Mouse (Mus musculus): ENCODE results near the gene Itprip. TPM values are rescaled to one million over a fixed set of nuclear protein-coding genes. Genes with fewer than 3 reads are reported as not detected.
A peak's percentile ranks its signal among the peaks of the same experiment; 100 is the strongest.

The Itprip gene
- polyA plus RNA-seq, 1 experiment from 2014 or later = 15.8 TPM

- no peak overlapping the region for H3K4me3 ChIP-seq (ENCODE audit: control insufficient read depth in 1 of 2, insufficient read depth in 1 of 2, low read depth in 1 of 2, low read length in 2 of 2)
- no peak overlapping the region for H3K9ac ChIP-seq (ENCODE audit: low read length)
- no peaks in the 10 kb centered on the region for H3K27me3 ChIP-seq (ENCODE audit: control insufficient read depth, insufficient read depth, low read length)
- H3K36me3 ChIP-seq (ENCODE audit: control insufficient read depth, insufficient read depth, low read length) = peaks cover 51% of the 10 kb centered on the region
- 78% methylated on average over 3 of the region's 3 CpGs for WGBS
- no peaks in the 10 kb centered on the region for H3K4me1 ChIP-seq (ENCODE audit: control insufficient read depth in 2 of 2, insufficient read depth in 2 of 2, low read length in 2 of 2)
- H3K9me3 ChIP-seq (ENCODE audit: control insufficient read depth, low read length) = no peaks in the 10 kb centered on the region
- ATAC-seq (ENCODE audit: insufficient number of reproducible peaks, insufficient read depth, low FRiP score, low read depth) = no peak
- H3K4me2 ChIP-seq (ENCODE audit: low read length) = no peak overlapping the region
- no peak overlapping the region for H3K27ac ChIP-seq (replicated peaks in 1 of 2; ENCODE audit: control insufficient read depth in 1 of 2, insufficient read depth in 1 of 2, low read depth in 2 of 2, low read length in 2 of 2)
These were observed 56.5 kb downstream of the Itprip start for GRCm38 (mm10) chr19:47862581-47862980.

- H3K9me3 ChIP-seq (ENCODE audit: control insufficient read depth, low read length) = no peaks in the 10 kb centered on the region
- no peak overlapping the region for H3K4me3 ChIP-seq (ENCODE audit: control insufficient read depth in 1 of 2, insufficient read depth in 1 of 2, low read depth in 1 of 2, low read length in 2 of 2)
- H3K9ac ChIP-seq (ENCODE audit: low read length) = no peak overlapping the region
- peaks cover 51% of the 10 kb centered on the region for H3K36me3 ChIP-seq (ENCODE audit: control insufficient read depth, insufficient read depth, low read length)
- no peak overlapping the region for H3K4me2 ChIP-seq (ENCODE audit: low read length)
- peaks cover 0 to 5% of the 10 kb centered on the region in 2 experiments; a peak in 3 of 4 replicates for H3K4me1 ChIP-seq (ENCODE audit: control insufficient read depth in 2 of 2, insufficient read depth in 2 of 2, low read length in 2 of 2)
- no peak overlapping the region for H3K27ac ChIP-seq (replicated peaks in 1 of 2; ENCODE audit: control insufficient read depth in 1 of 2, insufficient read depth in 1 of 2, low read depth in 2 of 2, low read length in 2 of 2)
- 86% methylated on average over 8 of the region's 8 CpGs for WGBS
- ATAC-seq (ENCODE audit: insufficient number of reproducible peaks, insufficient read depth, low FRiP score, low read depth) = no peak
- no peaks in the 10 kb centered on the region for H3K27me3 ChIP-seq (ENCODE audit: control insufficient read depth, insufficient read depth, low read length)
These were observed 59.9 kb downstream of the Itprip start for GRCm38 (mm10) chr19:47859180-47859579.

GRCm38 (mm10) chr19:47857957-47858942, 60.8 kb downstream of the Itprip start:
- Histone ChIP-seq H3K4me3 (ENCODE audit: control insufficient read depth in 1 of 2, insufficient read depth in 1 of 2, low read depth in 1 of 2, low read length in 2 of 2) (no peak overlapping the region), H3K36me3 (ENCODE audit: control insufficient read depth, insufficient read depth, low read length) (peaks cover 45% of the 10 kb centered on the region), H3K27ac (replicated peaks in 1 of 2; ENCODE audit: control insufficient read depth in 1 of 2, insufficient read depth in 1 of 2, low read depth in 2 of 2, low read length in 2 of 2) (no peak overlapping the region), H3K9ac (ENCODE audit: low read length) (no peak overlapping the region), H3K4me2 (ENCODE audit: low read length) (no peak overlapping the region), H3K27me3 (ENCODE audit: control insufficient read depth, insufficient read depth, low read length) (no peaks in the 10 kb centered on the region), H3K9me3 (ENCODE audit: control insufficient read depth, low read length) (no peaks in the 10 kb centered on the region), H3K4me1 (ENCODE audit: control insufficient read depth in 2 of 2, insufficient read depth in 2 of 2, low read length in 2 of 2) (peaks cover 3 to 10% of the 10 kb centered on the region in 2 experiments)
- 81% methylated on average over 18 of the region's 18 CpGs for whole genome bisulfite sequencing
- ATAC-seq (ENCODE audit: insufficient number of reproducible peaks, insufficient read depth, low FRiP score, low read depth) = no peak

GRCm38 (mm10) chr19:47854796-47855783, 64.0 kb downstream of the Itprip start, which contains the start of gene Gsto1:
Gsto1 (plus strand) TSS chr19:47854970.
- peaks cover 26% of the 10 kb centered on the region for H3K36me3 ChIP-seq (ENCODE audit: control insufficient read depth, insufficient read depth, low read length)
- peak within 1 kb of the TSS; percentile 86 for H3K9ac ChIP-seq (ENCODE audit: low read length)
- H3K9me3 ChIP-seq (ENCODE audit: control insufficient read depth, low read length) = no peaks in the 10 kb centered on the region
- H3K27me3 ChIP-seq (ENCODE audit: control insufficient read depth, insufficient read depth, low read length) = no peaks in the 10 kb centered on the region
- peak; percentile 89 for ATAC-seq (ENCODE audit: insufficient number of reproducible peaks, insufficient read depth, low FRiP score, low read depth)
- peaks cover 3 to 10% of the 10 kb centered on the region in 2 experiments for H3K4me1 ChIP-seq (ENCODE audit: control insufficient read depth in 2 of 2, insufficient read depth in 2 of 2, low read length in 2 of 2)
- peak within 1 kb of the TSS in 1 of 2 experiments; percentile 34; a peak in 1 of 4 replicates for H3K27ac ChIP-seq (replicated peaks in 1 of 2; ENCODE audit: control insufficient read depth in 1 of 2, insufficient read depth in 1 of 2, low read depth in 2 of 2, low read length in 2 of 2)
- WGBS = under 1% methylated on average over 60 of the region's 60 CpGs
- H3K4me2 ChIP-seq (ENCODE audit: low read length) = peak within 1 kb of the TSS; percentile 100
- H3K4me3 ChIP-seq (ENCODE audit: control insufficient read depth in 1 of 2, insufficient read depth in 1 of 2, low read depth in 1 of 2, low read length in 2 of 2) = peak within 1 kb of the TSS; percentile 61 to 74

- 18% methylated on average over 13 of the region's 13 CpGs for WGBS
- Histone ChIP-seq H3K9ac (ENCODE audit: low read length) (peak overlapping the region; percentile 86), H3K9me3 (ENCODE audit: control insufficient read depth, low read length) (no peaks in the 10 kb centered on the region), H3K36me3 (ENCODE audit: control insufficient read depth, insufficient read depth, low read length) (peaks cover 17% of the 10 kb centered on the region), H3K27ac (replicated peaks in 1 of 2; ENCODE audit: control insufficient read depth in 1 of 2, insufficient read depth in 1 of 2, low read depth in 2 of 2, low read length in 2 of 2) (peak overlapping the region in 1 of 2 experiments; percentile 25; a peak in 1 of 4 replicates), H3K4me2 (ENCODE audit: low read length) (peak overlapping the region; percentile 100), H3K27me3 (ENCODE audit: control insufficient read depth, insufficient read depth, low read length) (no peaks in the 10 kb centered on the region), H3K4me1 (ENCODE audit: control insufficient read depth in 2 of 2, insufficient read depth in 2 of 2, low read length in 2 of 2) (peaks cover 3 to 10% of the 10 kb centered on the region in 2 experiments), H3K4me3 (ENCODE audit: control insufficient read depth in 1 of 2, insufficient read depth in 1 of 2, low read depth in 1 of 2, low read length in 2 of 2) (peak overlapping the region; percentile 61 to 74)
- ATAC-seq (ENCODE audit: insufficient number of reproducible peaks, insufficient read depth, low FRiP score, low read depth) = peak; percentile 48; the same call in 1 of the 2 replicates
These were observed 64.9 kb downstream of the Itprip start for GRCm38 (mm10) chr19:47853951-47854795.

GRCm38 (mm10) chr19:47853053-47853452, 66.0 kb downstream of the Itprip start:
- no peak overlapping the region for H3K9ac ChIP-seq (ENCODE audit: low read length)
- H3K4me3 ChIP-seq (ENCODE audit: control insufficient read depth in 1 of 2, insufficient read depth in 1 of 2, low read depth in 1 of 2, low read length in 2 of 2) = no peak overlapping the region
- H3K9me3 ChIP-seq (ENCODE audit: control insufficient read depth, low read length) = no peaks in the 10 kb centered on the region
- no peak overlapping the region for H3K27ac ChIP-seq (replicated peaks in 1 of 2; ENCODE audit: control insufficient read depth in 1 of 2, insufficient read depth in 1 of 2, low read depth in 2 of 2, low read length in 2 of 2)
- peaks cover 3 to 10% of the 10 kb centered on the region in 2 experiments for H3K4me1 ChIP-seq (ENCODE audit: control insufficient read depth in 2 of 2, insufficient read depth in 2 of 2, low read length in 2 of 2)
- ATAC-seq (ENCODE audit: insufficient number of reproducible peaks, insufficient read depth, low FRiP score, low read depth) = no peak
- WGBS = 88% methylated on average over 3 of the region's 3 CpGs
- peaks cover 6% of the 10 kb centered on the region for H3K36me3 ChIP-seq (ENCODE audit: control insufficient read depth, insufficient read depth, low read length)
- no peaks in the 10 kb centered on the region for H3K27me3 ChIP-seq (ENCODE audit: control insufficient read depth, insufficient read depth, low read length)
- no peak overlapping the region for H3K4me2 ChIP-seq (ENCODE audit: low read length)

Data from heart, embryonic 14.5 days (tissue).